15 mouse cellular contexts compared by ENCODE assay signal in the genomic region with DNA sequence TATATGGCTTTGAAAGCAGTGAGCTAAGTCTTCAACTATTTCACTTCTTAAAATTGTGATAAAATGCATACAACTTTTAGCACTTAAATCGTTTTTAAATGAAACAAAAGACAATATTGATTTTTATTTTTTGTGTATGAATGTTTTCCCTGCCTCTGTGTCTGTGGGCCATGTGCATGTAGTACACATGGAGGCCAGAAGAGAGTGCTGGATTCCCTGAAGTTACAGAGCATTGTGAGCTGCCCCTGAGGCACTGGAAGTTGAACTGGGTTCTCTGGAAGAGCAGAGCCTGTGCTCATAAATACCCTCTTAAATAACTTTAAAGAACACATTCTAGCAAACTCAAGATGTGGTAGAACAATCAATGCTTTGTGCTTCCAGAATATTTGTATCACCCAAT.
A peak's percentile ranks its signal among the peaks of the same experiment; 100 is the strongest.
DNase-seq lines count a peak whose midpoint lies in the region; ATAC-seq and TF ChIP-seq lines count a peak whose summit lies in the region.
"Had no signal": no experiment of that assay in that cellular context is flagged by ENCODE, and none has a peak within 500 bp of the region (broad histone marks: within the 10 kb centered on the region; RNA-seq: fewer than 3 reads in every experiment).

No protein-coding gene starts in this region.

- H3K27ac ChIP-seq in left cerebral cortex, adult 2 months, result no peak overlapping the region
- H3K27ac ChIP-seq: hindbrain, embryonic 12.5 days; neural tube, embryonic 13.5 days had no signal

- peak; percentile 64; the same call in 1 of the 2 replicates for ATAC-seq in frontal cortex, adult (ENCODE audit: low TSS enrichment)
- ATAC-seq: liver, postnatal 0 days had no signal

- no peak for DNase-seq in frontal cortex, postnatal 36 days (ENCODE audit: low spot score in 2 of 2)
- DNase-seq in left cerebral cortex, adult 2 months (ENCODE audit: extremely low spot score in 1 of 2, low spot score in 2 of 2), result no peak
- no peak for DNase-seq in left cerebral cortex, postnatal 36 days (ENCODE audit: low spot score in 2 of 2)
- peak; percentile 1 for DNase-seq in 3T3-L1 (ENCODE audit: low read depth, low spot score)
- DNase-seq in embryo, embryonic 11.5 days (ENCODE audit: low read depth, low spot score), result peak; percentile 8
- no peak for DNase-seq in adrenal gland, postnatal 36 days
- no peak for DNase-seq in cerebellum, adult 11-12 months
- DNase-seq: B cell, adult 2 months; cerebellum, adult 9-11 months; kidney, adult 9 months; liver, postnatal 0 days; right cerebral cortex, adult 18-20 months had no signal

- intact Hi-C loops in left cerebral cortex, adult 2 months (cut with DNase I), result loop anchor here (10.0 kb wide), 1 partner anchor 410 kb away; a partner anchor contains a TSS
- intact Hi-C loops in left cerebral cortex, postnatal 36 days (cut with DNase I), result loop anchor here (5.0 kb wide), 1 partner anchor 1208 kb away; no protein-coding TSS in a partner anchor

- peak; percentile 34 for TF ChIP-seq CTCF in left cerebral cortex, adult 2 months (IDR thresholded peaks at IDR 0.05)

- no peak overlapping the region for H3K4me3 ChIP-seq in left cerebral cortex, adult 2 months
- H3K4me3 ChIP-seq: hindbrain, embryonic 12.5 days; neural tube, embryonic 13.5 days had no signal

Comparison
In these comparisons a context has a peak if more than half of its experiments do, and no peak if none do; other contexts are left out.
1. DNase-seq: peak in 3T3-L1 (single experiment) and embryo, embryonic 11.5 days (single experiment); none in frontal cortex, postnatal 36 days (0 of 2), left cerebral cortex, adult 2 months (0 of 2), left cerebral cortex, postnatal 36 days (0 of 2), adrenal gland, postnatal 36 days (0 of 2) and cerebellum, adult 11-12 months (single experiment).